Mouse (Mus musculus): ENCODE results near the gene Eif5. TPM values are rescaled to one million over a fixed set of nuclear protein-coding genes. Genes with fewer than 3 reads are reported as not detected.

The Eif5 gene
- polyA plus RNA-seq (2012; rRNA removed) (118 and 129 TPM in 2 replicates), polyA plus RNA-seq (2014; fragmentation: Nextera tagmentation; extraction: Ambion mirVana) (472 and 474 TPM in 2 replicates)

GRCm38 (mm10) chr12:111537796-111538291 is at the start of gene Eif5:
Gene Eif5, plus strand, starts transcription at chr12:111538016.
- ATAC-seq (ENCODE audit: low FRiP score, low read depth) (peak; percentile 99), DNase-seq (ENCODE audit: low spot score) (peak; percentile 98)
- peaks cover 23% of the 10 kb centered on the region for H3K4me1 ChIP-seq (ENCODE audit: control insufficient read depth, insufficient read depth, low read length)
- no peaks in the 10 kb centered on the region for H3K9me3 ChIP-seq (ENCODE audit: control insufficient read depth, low read length)
- peak; percentile 94; the same call in 1 of the 2 replicates for TF ChIP-seq POLR2A (IDR thresholded peaks at IDR 0.05; ENCODE audit: borderline replicate concordance, extremely low read depth, insufficient read depth, insufficient read length)
- H3K27me3 ChIP-seq (ENCODE audit: control insufficient read depth, insufficient read depth, low read length), result no peaks in the 10 kb centered on the region
- peak within 1 kb of the TSS; percentile 97 for H3K27ac ChIP-seq (replicated peaks; ENCODE audit: low read depth, low read length)
- peak within 1 kb of the TSS; percentile 71 for H3K4me2 ChIP-seq (replicated peaks; ENCODE audit: low read depth, low read length, severe bottlenecking)
- H3K4me3 ChIP-seq (replicated peaks; ENCODE audit: low read length), result peak within 1 kb of the TSS; percentile 99
- peaks cover 37% of the 10 kb centered on the region for H3K36me3 ChIP-seq (ENCODE audit: control insufficient read depth, insufficient read depth, low read length)
- WGBS, result 1% methylated on average over 40 of the region's 47 CpGs
- peak within 1 kb of the TSS; percentile 98 for H3K9ac ChIP-seq (ENCODE audit: low read depth, low read length, severe bottlenecking)

DNA sequence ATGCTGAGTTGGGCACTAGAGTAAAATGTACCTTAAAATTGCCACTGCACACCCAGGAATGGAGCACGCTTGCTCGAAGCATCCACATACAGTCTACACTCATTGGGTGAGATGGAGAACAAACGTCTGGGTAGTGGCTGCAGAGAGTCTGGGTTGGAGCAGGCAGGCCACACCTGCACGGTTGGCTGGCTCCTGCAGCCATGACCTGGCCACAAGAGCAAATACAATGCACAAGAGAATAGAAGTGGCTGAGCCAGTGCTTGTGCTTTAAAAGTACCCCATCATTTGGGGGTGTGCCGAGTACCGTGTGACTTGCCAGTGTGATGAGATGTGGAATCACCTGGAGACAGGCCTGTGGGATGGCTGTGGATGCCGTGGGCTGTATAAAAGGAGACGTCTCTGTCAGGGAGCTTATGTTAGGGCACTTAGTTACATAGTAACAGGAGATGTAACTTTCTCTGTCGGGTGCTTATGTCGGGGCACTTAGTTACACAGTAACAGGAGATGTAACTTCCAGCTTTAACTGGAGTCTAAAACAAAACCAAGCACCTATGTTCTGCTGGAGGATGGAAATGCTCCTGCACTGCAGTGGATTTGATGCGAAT is 48.5 kb upstream of the Eif5 start:
- ATAC-seq (ENCODE audit: low FRiP score, low read depth), result no peak
- H3K9ac ChIP-seq (ENCODE audit: low read depth, low read length, severe bottlenecking), result no peak overlapping the region
- whole genome bisulfite sequencing, result 77% methylated on average over 11 of the region's 11 CpGs
- no peak overlapping the region for H3K4me2 ChIP-seq (replicated peaks; ENCODE audit: low read depth, low read length, severe bottlenecking)
- H3K4me1 ChIP-seq (ENCODE audit: control insufficient read depth, insufficient read depth, low read length), result peaks cover 13% of the 10 kb centered on the region
- H3K4me3 ChIP-seq (replicated peaks; ENCODE audit: low read length), result no peak overlapping the region
- DNase-seq (ENCODE audit: low spot score), result no peak
- no peak for TF ChIP-seq POLR2A (IDR thresholded peaks at IDR 0.05; ENCODE audit: borderline replicate concordance, extremely low read depth, insufficient read depth, insufficient read length)
- peaks cover 30% of the 10 kb centered on the region for H3K27me3 ChIP-seq (ENCODE audit: control insufficient read depth, insufficient read depth, low read length)
- H3K36me3 ChIP-seq (ENCODE audit: control insufficient read depth, insufficient read depth, low read length), result no peaks in the 10 kb centered on the region
- no peak overlapping the region for H3K27ac ChIP-seq (replicated peaks; ENCODE audit: low read depth, low read length)
- H3K9me3 ChIP-seq (ENCODE audit: control insufficient read depth, low read length), result no peaks in the 10 kb centered on the region

DNA sequence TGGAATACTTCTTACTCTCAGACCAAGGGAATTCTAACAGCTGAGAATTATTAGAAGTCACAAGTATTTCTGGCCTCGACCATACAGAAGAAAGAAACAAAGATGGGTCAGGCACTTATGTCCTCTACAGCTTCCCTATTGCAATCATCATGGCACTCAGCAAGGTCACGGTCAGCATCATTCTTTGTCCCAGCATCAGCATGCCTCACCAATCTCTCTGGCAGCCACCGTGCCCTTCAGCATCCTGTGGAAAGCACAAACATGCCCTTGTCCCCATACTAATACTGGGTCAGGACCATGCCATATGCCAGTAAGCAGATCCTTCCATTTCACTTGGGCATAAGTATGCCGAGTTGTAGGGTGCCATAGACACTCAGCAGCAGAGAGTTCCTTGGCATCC is 42.9 kb upstream of the Eif5 start:
- DNase-seq (ENCODE audit: low spot score) (no peak), ATAC-seq (ENCODE audit: low FRiP score, low read depth) (no peak)

GRCm38 (mm10) chr12:111497076-111497475 is 40.7 kb upstream of the Eif5 start:
- Histone ChIP-seq H3K27ac (replicated peaks; ENCODE audit: low read depth, low read length) (no peak overlapping the region), H3K36me3 (ENCODE audit: control insufficient read depth, insufficient read depth, low read length) (no peaks in the 10 kb centered on the region), H3K27me3 (ENCODE audit: control insufficient read depth, insufficient read depth, low read length) (no peaks in the 10 kb centered on the region), H3K9me3 (ENCODE audit: control insufficient read depth, low read length) (no peaks in the 10 kb centered on the region), H3K4me2 (replicated peaks; ENCODE audit: low read depth, low read length, severe bottlenecking) (no peak overlapping the region), H3K4me1 (ENCODE audit: control insufficient read depth, insufficient read depth, low read length) (no peaks in the 10 kb centered on the region), H3K4me3 (replicated peaks; ENCODE audit: low read length) (no peak overlapping the region), H3K9ac (ENCODE audit: low read depth, low read length, severe bottlenecking) (no peak overlapping the region)
- ATAC-seq (ENCODE audit: low FRiP score, low read depth) (no peak), DNase-seq (ENCODE audit: low spot score) (no peak)
- no peak for TF ChIP-seq POLR2A (IDR thresholded peaks at IDR 0.05; ENCODE audit: borderline replicate concordance, extremely low read depth, insufficient read depth, insufficient read length)
- WGBS, result 50% methylated on average over 2 of the region's 2 CpGs

More for the DNA sequence above, 42.9 kb upstream of the Eif5 start:
- 71% methylated on average over 4 of the region's 4 CpGs for WGBS
- no peak for TF ChIP-seq POLR2A (IDR thresholded peaks at IDR 0.05; ENCODE audit: borderline replicate concordance, extremely low read depth, insufficient read depth, insufficient read length)
- Histone ChIP-seq H3K27me3 (ENCODE audit: control insufficient read depth, insufficient read depth, low read length) (no peaks in the 10 kb centered on the region), H3K36me3 (ENCODE audit: control insufficient read depth, insufficient read depth, low read length) (no peaks in the 10 kb centered on the region), H3K4me3 (replicated peaks; ENCODE audit: low read length) (no peak overlapping the region), H3K4me2 (replicated peaks; ENCODE audit: low read depth, low read length, severe bottlenecking) (no peak overlapping the region), H3K4me1 (ENCODE audit: control insufficient read depth, insufficient read depth, low read length) (no peaks in the 10 kb centered on the region), H3K9ac (ENCODE audit: low read depth, low read length, severe bottlenecking) (no peak overlapping the region), H3K27ac (replicated peaks; ENCODE audit: low read depth, low read length) (no peak overlapping the region), H3K9me3 (ENCODE audit: control insufficient read depth, low read length) (no peaks in the 10 kb centered on the region)

GRCm38 (mm10) chr12:111499617-111500016 is 38.2 kb upstream of the Eif5 start:
- Histone ChIP-seq H3K4me3 (replicated peaks; ENCODE audit: low read length) (no peak overlapping the region), H3K4me2 (replicated peaks; ENCODE audit: low read depth, low read length, severe bottlenecking) (no peak overlapping the region), H3K9ac (ENCODE audit: low read depth, low read length, severe bottlenecking) (no peak overlapping the region), H3K36me3 (ENCODE audit: control insufficient read depth, insufficient read depth, low read length) (no peaks in the 10 kb centered on the region), H3K9me3 (ENCODE audit: control insufficient read depth, low read length) (no peaks in the 10 kb centered on the region), H3K4me1 (ENCODE audit: control insufficient read depth, insufficient read depth, low read length) (no peaks in the 10 kb centered on the region), H3K27me3 (ENCODE audit: control insufficient read depth, insufficient read depth, low read length) (no peaks in the 10 kb centered on the region), H3K27ac (replicated peaks; ENCODE audit: low read depth, low read length) (no peak overlapping the region)
- no peak for TF ChIP-seq POLR2A (IDR thresholded peaks at IDR 0.05; ENCODE audit: borderline replicate concordance, extremely low read depth, insufficient read depth, insufficient read length)
- DNase-seq (ENCODE audit: low spot score) (no peak), ATAC-seq (ENCODE audit: low FRiP score, low read depth) (no peak)
- 62% methylated on average over 5 of the region's 5 CpGs for WGBS

Data from limb, embryonic 14.5 days (tissue).